Mouse (Mus musculus): Measurements from ENCODE around the gene Gpd2. TPM values are rescaled to one million over a fixed set of nuclear protein-coding genes. Genes with fewer than 3 reads are reported as not detected.

Gpd2 gene
- polyA plus RNA-seq (2015; fragmentation: Illumina TruSeq; extraction: RNeasy Lipid Tissue Mini Kit (QIAGEN cat#74804); ENCODE audit: insufficient read depth, low read depth, low replicate concordance), result 4.2 TPM

GRCm38 (mm10) chr2:57237475-57237919, at the start of gene Gpd2:
Gene Gpd2 (plus strand): TSS chr2:57237635.

Other genes starting within 250 kb of the Gpd2 start
- gene Nr4a2, start 113.6 kb upstream of the Gpd2 start, polyA plus RNA-seq (2015; fragmentation: Illumina TruSeq; extraction: RNeasy Lipid Tissue Mini Kit (QIAGEN cat#74804); ENCODE audit: insufficient read depth, low read depth, low replicate concordance), result 3.0 TPM